Mouse (Mus musculus) testis, adult 2 months (tissue): ENCODE measurements around the gene Rps28.

Source experiments
- CTCF ChIP-seq: fragments of 200-500 bp; IDR thresholded peaks from 2 replicates; pipeline ENCODE4 v1.5.1; 2012; ENCODE audit warnings: low read depth, mild to moderate bottlenecking, inconsistent platforms, low read length, moderate library complexity; ENCODE audit not compliant: control insufficient read depth, insufficient read depth, insufficient replicate concordance
- POLR2A ChIP-seq: fragments of 200-500 bp; IDR thresholded peaks from 2 replicates; pipeline ENCODE4 v1.6.1; 2012; ENCODE audit warnings: low read depth, mild to moderate bottlenecking, inconsistent platforms, low read length, moderate library complexity; ENCODE audit not compliant: control insufficient read depth

- TF ChIP-seq CTCF = no peak
- no peak for TF ChIP-seq POLR2A
Observed at GRCm38 (mm10) chr17:33851331-33851730, 27.0 kb upstream of the Rps28 start.
